Mouse (Mus musculus) liver, embryonic 12.5 days (tissue): ENCODE results near the gene Pls3. TPM values are rescaled to one million over a fixed set of nuclear protein-coding genes. Genes with fewer than 3 reads are reported as not detected.

Experiments used
- ATAC-seq: fragments of 200-750 bp; cut with Nextera tagmentation; 2 replicates; pipeline ENCODE4 v1.8.0; 2017; ENCODE audit warnings: moderate number of reproducible peaks, mild to moderate bottlenecking, moderate library complexity
- H3K27ac ChIP-seq: fragments of 300-500 bp; sonication (generic); 2 replicates; pipeline ENCODE4 v1.5.1; 2016; ENCODE audit warnings: mild to moderate bottlenecking
- H3K27me3 ChIP-seq: fragments of 300-500 bp; sonication (generic); replicated peaks from 2 replicates; pipeline ENCODE4 v1.6.1; 2016; ENCODE audit warnings: mild to moderate bottlenecking, moderate library complexity
- H3K36me3 ChIP-seq: fragments of 300-500 bp; sonication (generic); 2 replicates; pipeline ENCODE4 v1.6.1; 2016; ENCODE audit warnings: mild to moderate bottlenecking, moderate library complexity
- H3K4me1 ChIP-seq: fragments of 300-500 bp; sonication (generic); 2 replicates; pipeline ENCODE4 v1.6.1; 2016
- H3K4me2 ChIP-seq: fragments of 300-500 bp; sonication (generic); 2 replicates; pipeline ENCODE4 v1.6.1; 2016; ENCODE audit warnings: mild to moderate bottlenecking, moderate library complexity
- H3K4me3 ChIP-seq: fragments of 300-500 bp; sonication (generic); 2 replicates; pipeline ENCODE4 v1.5.1; 2016; ENCODE audit warnings: mild to moderate bottlenecking, moderate library complexity
- H3K9ac ChIP-seq: fragments of 300-500 bp; sonication (generic); 2 replicates; pipeline ENCODE4 v1.6.1; 2016; ENCODE audit warnings: mild to moderate bottlenecking, moderate library complexity
- H3K9me3 ChIP-seq: fragments of 300-500 bp; sonication (generic); replicated peaks from 2 replicates; pipeline ENCODE4 v1.6.1; 2016; ENCODE audit warnings: mild to moderate bottlenecking, moderate library complexity
- WGBS: fragments of 180-500 bp; shearing (Covaris S2); methylation state at CpG from one replicate; pipeline ENCODE4 v1.1.7; 2016; ENCODE audit not compliant: insufficient replicate concordance; 5-methylcytosine and 5-hydroxymethylcytosine counted together
- polyA plus RNA-seq: library from polyadenylated mRNA; unstranded; fragments of >200 nt; fragmentation: Nextera tagmentation; extraction: Ambion mirVana; gene quantifications from 2 replicates; pipeline ENCODE4 v1.2.1, GENCODE M21; 2016

Gene Pls3
- polyA plus RNA-seq, 1 experiment from 2014 or later, result 17.0 TPM

GRCm38 (mm10) chrX:75834836-75835235, 40.1 kb downstream of the Pls3 start:
- Histone ChIP-seq H3K9ac (no peak overlapping the region), H3K27ac (no peak overlapping the region), H3K4me1 (no peaks in the 10 kb centered on the region), H3K4me3 (no peak overlapping the region), H3K4me2 (no peak overlapping the region), H3K36me3 (no peaks in the 10 kb centered on the region), H3K27me3 (no peaks in the 10 kb centered on the region), H3K9me3 (no peaks in the 10 kb centered on the region)
- ATAC-seq, result no peak
- 41% methylated on average over 2 of the region's 2 CpGs for WGBS

GRCm38 (mm10) chrX:75834286-75834685, 40.7 kb downstream of the Pls3 start:
- no peak overlapping the region for H3K4me3 ChIP-seq
- no peak overlapping the region for H3K27ac ChIP-seq
- no peaks in the 10 kb centered on the region for H3K27me3 ChIP-seq
- no peak for ATAC-seq
- WGBS, result 76% methylated on average over 2 of the region's 2 CpGs
- no peaks in the 10 kb centered on the region for H3K36me3 ChIP-seq
- no peaks in the 10 kb centered on the region for H3K4me1 ChIP-seq
- H3K9ac ChIP-seq, result no peak overlapping the region
- no peak overlapping the region for H3K4me2 ChIP-seq
- no peaks in the 10 kb centered on the region for H3K9me3 ChIP-seq

GRCm38 (mm10) chrX:75833006-75833641, 41.9 kb downstream of the Pls3 start:
- Histone ChIP-seq H3K4me2 (no peak overlapping the region), H3K9me3 (no peaks in the 10 kb centered on the region), H3K36me3 (no peaks in the 10 kb centered on the region), H3K4me1 (no peaks in the 10 kb centered on the region), H3K27me3 (no peaks in the 10 kb centered on the region), H3K4me3 (no peak overlapping the region), H3K27ac (no peak overlapping the region), H3K9ac (no peak overlapping the region)
- ATAC-seq, result no peak
- WGBS, result 79% methylated on average over 11 of the region's 11 CpGs

- WGBS, result 43% methylated on average over 2 of the region's 2 CpGs
- H3K4me3 ChIP-seq, result no peak overlapping the region
These were observed 45.1 kb downstream of the Pls3 start for GRCm38 (mm10) chrX:75829867-75830255.

DNA sequence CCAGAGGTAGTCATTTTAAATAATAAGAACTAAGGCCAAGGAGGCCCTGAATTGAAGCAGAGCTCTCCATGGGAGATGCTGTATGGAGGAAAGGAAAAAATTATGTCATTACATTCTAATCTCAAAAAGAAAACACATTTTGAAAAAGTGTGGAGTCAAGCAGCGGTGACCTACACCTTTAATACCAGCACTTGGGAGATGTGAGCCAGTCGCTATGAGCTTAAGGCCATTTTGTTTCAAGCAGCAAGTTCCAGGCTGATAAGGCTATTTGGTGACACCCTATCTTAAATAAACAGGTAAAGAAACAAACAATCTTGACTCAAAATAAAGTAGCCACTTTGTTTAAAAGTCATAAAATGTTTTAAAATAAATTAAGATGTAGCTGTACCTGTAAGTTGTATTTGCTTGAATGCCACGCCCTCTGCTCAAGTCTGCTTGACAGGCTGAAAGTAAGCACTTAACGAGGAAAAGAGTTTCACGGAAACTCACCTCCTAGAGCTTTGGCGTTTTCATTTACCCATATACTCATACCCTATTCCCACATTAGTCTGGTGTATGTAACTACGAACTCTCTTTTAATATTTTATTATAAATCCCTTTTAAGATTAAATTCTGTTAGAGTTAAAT, 45.6 kb downstream of the Pls3 start:
- Histone ChIP-seq H3K27ac (no peak overlapping the region), H3K4me3 (no peak overlapping the region), H3K36me3 (no peaks in the 10 kb centered on the region), H3K9ac (no peak overlapping the region), H3K27me3 (no peaks in the 10 kb centered on the region), H3K4me1 (no peaks in the 10 kb centered on the region), H3K9me3 (no peaks in the 10 kb centered on the region), H3K4me2 (no peak overlapping the region)
- ATAC-seq, result no peak
- 67% methylated on average over 7 of the region's 7 CpGs for WGBS

More at GRCm38 (mm10) chrX:75829867-75830255, 45.1 kb downstream of the Pls3 start:
- no peaks in the 10 kb centered on the region for H3K27me3 ChIP-seq
- no peak overlapping the region for H3K9ac ChIP-seq
- H3K36me3 ChIP-seq, result no peaks in the 10 kb centered on the region
- H3K4me1 ChIP-seq, result no peaks in the 10 kb centered on the region
- H3K9me3 ChIP-seq, result no peaks in the 10 kb centered on the region
- no peak overlapping the region for H3K27ac ChIP-seq
- ATAC-seq, result no peak
- no peak overlapping the region for H3K4me2 ChIP-seq

DNA sequence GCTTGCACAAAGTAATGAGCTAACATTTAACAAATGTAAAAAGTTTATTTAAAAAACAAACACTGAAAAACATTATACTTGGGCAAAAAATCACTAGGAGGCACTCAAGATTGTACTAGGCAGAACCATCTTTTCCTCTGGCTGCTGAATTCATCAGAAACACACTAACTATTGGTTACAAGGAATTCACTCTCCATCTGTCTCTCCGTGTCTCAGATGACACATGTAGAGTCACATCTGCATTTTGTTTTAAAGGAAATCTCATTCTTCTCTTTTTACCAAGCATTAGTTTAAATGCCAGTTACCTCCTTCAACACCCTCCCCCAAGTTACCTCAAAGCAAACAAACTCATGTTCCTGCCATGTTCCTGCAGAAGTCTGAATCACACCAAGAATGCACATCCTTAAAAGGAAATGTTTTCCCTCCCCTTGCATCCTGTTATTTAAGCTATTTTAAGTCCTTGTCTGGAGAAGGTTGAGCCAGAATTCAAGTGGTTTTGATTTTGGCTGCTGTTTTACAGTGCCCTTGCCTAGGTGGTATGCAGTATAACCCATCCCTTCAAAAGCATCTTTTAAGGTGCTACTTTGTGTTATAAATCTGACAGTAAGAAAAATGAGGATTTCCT, 56.2 kb downstream of the Pls3 start:
- Histone ChIP-seq H3K36me3 (no peaks in the 10 kb centered on the region), H3K9me3 (no peaks in the 10 kb centered on the region), H3K9ac (no peak overlapping the region), H3K4me2 (no peak overlapping the region), H3K4me1 (no peaks in the 10 kb centered on the region), H3K27me3 (no peaks in the 10 kb centered on the region), H3K27ac (no peak overlapping the region), H3K4me3 (no peak overlapping the region)
- WGBS, result 32% methylated on average over 1 of the region's 1 CpGs
- no peak for ATAC-seq

DNA sequence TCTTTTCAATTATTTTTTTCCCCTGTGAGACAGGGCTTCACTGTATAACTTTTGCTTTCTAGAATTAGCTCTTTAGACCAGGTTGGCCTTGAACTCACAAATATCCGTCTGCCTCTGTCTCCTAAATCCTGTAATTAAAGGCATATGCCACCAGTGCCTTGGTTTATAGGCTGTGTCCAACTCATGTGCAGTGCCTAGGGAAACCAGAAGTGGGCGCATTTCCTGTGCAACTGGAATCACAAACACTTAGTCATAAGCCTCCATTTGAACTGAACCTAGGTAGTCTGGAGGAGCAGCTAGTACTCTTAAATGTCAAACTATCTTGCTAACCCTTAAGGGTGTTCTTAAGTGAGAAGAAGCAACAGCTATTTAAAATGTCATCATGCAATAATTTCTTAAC, 60.0 kb downstream of the Pls3 start:
- H3K9ac ChIP-seq, result no peak overlapping the region
- H3K9me3 ChIP-seq, result no peaks in the 10 kb centered on the region
- H3K27me3 ChIP-seq, result no peaks in the 10 kb centered on the region
- WGBS, result 54% methylated on average over 2 of the region's 2 CpGs
- H3K27ac ChIP-seq, result no peak overlapping the region
- no peaks in the 10 kb centered on the region for H3K36me3 ChIP-seq
- no peak overlapping the region for H3K4me2 ChIP-seq
- no peak overlapping the region for H3K4me3 ChIP-seq
- H3K4me1 ChIP-seq, result no peaks in the 10 kb centered on the region
- ATAC-seq, result no peak

- no peak overlapping the region for H3K27ac ChIP-seq
- WGBS, result 65% methylated on average over 4 of the region's 4 CpGs
- H3K4me2 ChIP-seq, result no peak overlapping the region
- no peaks in the 10 kb centered on the region for H3K9me3 ChIP-seq
- H3K36me3 ChIP-seq, result no peaks in the 10 kb centered on the region
- H3K27me3 ChIP-seq, result no peaks in the 10 kb centered on the region
- H3K9ac ChIP-seq, result no peak overlapping the region
- no peak overlapping the region for H3K4me3 ChIP-seq
- no peaks in the 10 kb centered on the region for H3K4me1 ChIP-seq
- no peak for ATAC-seq
These were observed 60.9 kb downstream of the Pls3 start for GRCm38 (mm10) chrX:75814123-75814522.

DNA sequence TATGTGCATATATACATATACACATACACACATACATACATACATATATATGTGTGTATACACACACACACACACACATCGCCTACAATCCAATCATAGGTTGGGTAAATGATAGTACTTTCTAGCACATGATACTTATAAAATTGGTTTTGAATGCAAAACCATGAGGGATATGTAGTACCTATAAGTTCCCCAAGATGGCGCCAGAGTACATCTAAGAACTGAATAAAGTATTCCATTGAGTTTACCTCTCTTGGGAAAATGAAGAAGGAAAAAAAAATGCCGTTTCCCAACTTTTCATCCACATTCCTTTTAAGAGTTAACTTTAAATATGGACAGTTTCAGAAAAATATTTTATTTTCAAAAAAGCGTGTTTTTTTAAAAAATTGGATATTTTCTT, 78.4 kb downstream of the Pls3 start:
- H3K27me3 ChIP-seq, result no peaks in the 10 kb centered on the region
- H3K36me3 ChIP-seq, result peaks cover 4% of the 10 kb centered on the region
- H3K4me3 ChIP-seq, result no peak overlapping the region
- no peak overlapping the region for H3K4me2 ChIP-seq
- 0 out of 2 replicates have a peak, but pooled peaks cover 2% of the 10 kb centered on the region for H3K9me3 ChIP-seq
- no peak for ATAC-seq
- WGBS, result 24% methylated on average over 4 of the region's 4 CpGs
- H3K9ac ChIP-seq, result no peak overlapping the region
- no peaks in the 10 kb centered on the region for H3K4me1 ChIP-seq
- no peak overlapping the region for H3K27ac ChIP-seq

- no peaks in the 10 kb centered on the region for H3K27me3 ChIP-seq
- no peak overlapping the region for H3K9ac ChIP-seq
- ATAC-seq, result no peak
- no peaks in the 10 kb centered on the region for H3K9me3 ChIP-seq
- no peak overlapping the region for H3K27ac ChIP-seq
- 62% methylated on average over 4 of the region's 4 CpGs for WGBS
- no peak overlapping the region for H3K4me2 ChIP-seq
- no peak overlapping the region for H3K4me3 ChIP-seq
- H3K36me3 ChIP-seq, result no peaks in the 10 kb centered on the region
- H3K4me1 ChIP-seq, result peaks cover 8% of the 10 kb centered on the region; the same call in 1 of the 2 replicates
These were observed 95.2 kb downstream of the Pls3 start for GRCm38 (mm10) chrX:75779796-75780195.

GRCm38 (mm10) chrX:75777461-75777860, 97.5 kb downstream of the Pls3 start:
- no peak for ATAC-seq
- no peak overlapping the region for H3K9ac ChIP-seq
- no peaks in the 10 kb centered on the region for H3K27me3 ChIP-seq
- 85% methylated on average over 2 of the region's 2 CpGs for WGBS
- H3K27ac ChIP-seq, result no peak overlapping the region
- peaks cover 8% of the 10 kb centered on the region; the same call in 1 of the 2 replicates for H3K4me1 ChIP-seq
- no peaks in the 10 kb centered on the region for H3K9me3 ChIP-seq
- no peak overlapping the region for H3K4me3 ChIP-seq
- no peaks in the 10 kb centered on the region for H3K36me3 ChIP-seq
- H3K4me2 ChIP-seq, result no peak overlapping the region

DNA sequence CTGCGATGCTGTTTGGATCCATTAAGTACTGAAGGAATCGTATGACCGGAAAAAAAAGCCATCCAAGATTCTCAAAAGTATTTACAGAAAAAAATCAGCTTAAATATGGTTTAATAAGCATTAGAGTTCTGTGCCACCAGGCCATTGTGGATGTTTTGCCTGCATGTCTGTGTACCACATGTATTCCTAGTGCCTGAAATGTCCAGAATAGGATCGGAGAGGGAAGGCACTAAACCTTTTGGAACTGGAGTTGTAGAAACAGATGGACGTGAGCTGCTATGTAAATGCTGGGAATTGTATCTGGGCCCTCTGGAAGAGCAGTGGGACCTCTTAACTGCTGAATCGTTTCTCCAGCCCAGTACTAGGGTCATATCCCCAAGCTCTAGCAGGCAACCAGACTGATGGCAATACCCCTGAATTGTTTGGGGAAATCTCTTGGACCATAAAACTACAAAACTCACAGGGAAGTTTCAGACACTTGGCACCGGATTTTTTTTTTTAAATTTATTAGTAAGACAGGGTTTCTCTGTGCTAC, 110.1 kb downstream of the Pls3 start:
- Histone ChIP-seq H3K9ac (peak overlapping the region; percentile 66), H3K27ac (0 out of 2 replicates have a peak overlapping the region, but pooled peaks have one; percentile 79), H3K27me3 (no peaks in the 10 kb centered on the region), H3K4me3 (peak overlapping the region; percentile 63), H3K9me3 (no peaks in the 10 kb centered on the region), H3K4me1 (peaks cover 2% of the 10 kb centered on the region; the same call in 1 of the 2 replicates), H3K36me3 (no peaks in the 10 kb centered on the region), H3K4me2 (peak overlapping the region; percentile 66)
- 26% methylated on average over 7 of the region's 7 CpGs for WGBS
- no peak for ATAC-seq
